Mouse (Mus musculus) 3134 (cell line): ENCODE data around the gene Fam189a2.

Experiments used
- DNase-seq: peaks from one replicate; pipeline ENCODE4 v3.0.0-alpha.2; 2011; ENCODE audit warnings: low spot score; ENCODE audit not compliant: insufficient read length; ENCODE audit errors: extremely low read depth

The Fam189a2 gene

GRCm38 (mm10) chr19:23947871-23948270 lies 82.9 kb downstream of the Fam189a2 start:
- DNase-seq, result no peak

- no peak for DNase-seq
These were observed 84.1 kb downstream of the Fam189a2 start for GRCm38 (mm10) chr19:23946751-23947150.

- no peak for DNase-seq
These were observed 84.7 kb downstream of the Fam189a2 start for GRCm38 (mm10) chr19:23946026-23946685.

- no peak for DNase-seq
These were observed 87.9 kb downstream of the Fam189a2 start for GRCm38 (mm10) chr19:23942886-23943285.

- no peak for DNase-seq
These were observed 89.3 kb downstream of the Fam189a2 start for GRCm38 (mm10) chr19:23941422-23941949.

GRCm38 (mm10) chr19:23930826-23931225 lies 100.0 kb downstream of the Fam189a2 start:
- DNase-seq, result no peak

GRCm38 (mm10) chr19:23925541-23925940 lies 105.3 kb downstream of the Fam189a2 start:
- DNase-seq, result no peak

GRCm38 (mm10) chr19:23924791-23925190 lies 106.0 kb downstream of the Fam189a2 start:
- no peak for DNase-seq

- DNase-seq, result no peak
These were observed 106.8 kb downstream of the Fam189a2 start for GRCm38 (mm10) chr19:23924057-23924456.
